Mouse (Mus musculus) heart, embryonic 13.5 days (tissue): ENCODE results near the gene Adpgk. TPM values are rescaled to one million over a fixed set of nuclear protein-coding genes. Genes with fewer than 3 reads are reported as not detected.
A peak's percentile ranks its signal among the peaks of the same experiment; 100 is the strongest.
"Not testable (repeated sequence)": the region's sequence is repeated elsewhere in the genome, so short reads cannot be mapped to it uniquely, and the experiment has no call there.

ENCODE experiments used
- ATAC-seq: fragments of 200-750 bp; cut with Nextera tagmentation; 2 replicates; pipeline ENCODE4 v1.8.0; 2017; ENCODE audit warnings: moderate TSS enrichment; ENCODE audit not compliant: insufficient number of reproducible peaks, low FRiP score, low TSS enrichment; ENCODE audit errors: extremely low read depth
- H3K27ac ChIP-seq: fragments of 300-500 bp; sonication (generic); replicated peaks from 2 replicates; pipeline ENCODE4 v1.5.1; 2015; ENCODE audit warnings: moderate library complexity, mild to moderate bottlenecking, inconsistent platforms
- H3K27me3 ChIP-seq: fragments of 300-500 bp; sonication (generic); replicated peaks from 2 replicates; pipeline ENCODE4 v1.6.1; 2015; ENCODE audit warnings: mild to moderate bottlenecking, inconsistent platforms
- H3K36me3 ChIP-seq: fragments of 300-500 bp; sonication (generic); 2 replicates; pipeline ENCODE4 v1.6.1; 2015; ENCODE audit warnings: mild to moderate bottlenecking, inconsistent platforms
- H3K4me1 ChIP-seq: fragments of 300-500 bp; sonication (generic); 2 replicates; pipeline ENCODE4 v1.6.1; 2015; ENCODE audit warnings: inconsistent platforms
- H3K4me2 ChIP-seq: fragments of 300-500 bp; sonication (generic); 2 replicates; pipeline ENCODE4 v1.6.1; 2015; ENCODE audit warnings: inconsistent platforms, mild to moderate bottlenecking, moderate library complexity
- H3K4me3 ChIP-seq: fragments of 300-500 bp; sonication (generic); 2 replicates; pipeline ENCODE4 v1.5.1; 2015; ENCODE audit warnings: moderate library complexity, mild to moderate bottlenecking, inconsistent platforms
- H3K9ac ChIP-seq: fragments of 300-500 bp; sonication (generic); 2 replicates; pipeline ENCODE4 v1.6.1; 2015; ENCODE audit warnings: inconsistent platforms, mild to moderate bottlenecking, moderate library complexity
- H3K9me3 ChIP-seq: fragments of 300-500 bp; sonication (generic); 2 replicates; pipeline ENCODE4 v1.6.1; 2016; ENCODE audit warnings: inconsistent platforms
- WGBS: fragments of 180-500 bp; shearing (Covaris S2); methylation state at CpG from one replicate; pipeline ENCODE4 v1.1.7; 2015; ENCODE audit warnings: mixed read lengths; 5-methylcytosine and 5-hydroxymethylcytosine counted together
- polyA plus RNA-seq: library from polyadenylated mRNA; unstranded; fragments of >200 nt; fragmentation: Nextera tagmentation; extraction: Ambion mirVana; gene quantifications from 2 replicates; pipeline ENCODE4 v1.2.1, GENCODE M21; 2015

The Adpgk gene
- polyA plus RNA-seq, 1 experiment from 2014 or later: 24.1 TPM

GRCm38 (mm10) chr9:59338411-59338810 lies 47.1 kb downstream of the Adpgk start:
- Histone ChIP-seq H3K9ac (no peak overlapping the region), H3K27ac (no peak overlapping the region), H3K4me1 (no peaks in the 10 kb centered on the region), H3K27me3 (no peaks in the 10 kb centered on the region), H3K4me3 (no peak overlapping the region), H3K9me3 (no peaks in the 10 kb centered on the region), H3K4me2 (no peak overlapping the region), H3K36me3 (peaks cover 36% of the 10 kb centered on the region)
- no peak for ATAC-seq
- 74% methylated on average over 5 of the region's 5 CpGs for WGBS

GRCm38 (mm10) chr9:59339107-59339506 lies 47.7 kb downstream of the Adpgk start:
- no peaks in the 10 kb centered on the region for H3K4me1 ChIP-seq
- no peak overlapping the region for H3K4me2 ChIP-seq
- H3K27ac ChIP-seq: no peak overlapping the region
- no peaks in the 10 kb centered on the region for H3K27me3 ChIP-seq
- WGBS: 72% methylated on average over 5 of the region's 5 CpGs
- ATAC-seq: no peak
- H3K36me3 ChIP-seq: peaks cover 35% of the 10 kb centered on the region
- H3K4me3 ChIP-seq: no peak overlapping the region
- no peaks in the 10 kb centered on the region for H3K9me3 ChIP-seq
- no peak overlapping the region for H3K9ac ChIP-seq

- Histone ChIP-seq H3K4me3 (no peak overlapping the region), H3K9me3 (no peaks in the 10 kb centered on the region), H3K4me2 (no peak overlapping the region), H3K27me3 (no peaks in the 10 kb centered on the region), H3K36me3 (peaks cover 35% of the 10 kb centered on the region), H3K4me1 (no peaks in the 10 kb centered on the region), H3K9ac (no peak overlapping the region), H3K27ac (no peak overlapping the region)
- ATAC-seq: no peak
- WGBS: 75% methylated on average over 9 of the region's 9 CpGs
Observed at GRCm38 (mm10) chr9:59340002-59340401, 48.6 kb downstream of the Adpgk start.

- H3K9ac ChIP-seq: no peak overlapping the region
Observed at GRCm38 (mm10) chr9:59346176-59346575, 54.8 kb downstream of the Adpgk start.

GRCm38 (mm10) chr9:59352586-59353252 lies 61.4 kb downstream of the Adpgk start:
- Histone ChIP-seq H3K4me3 (peak overlapping the region; percentile 72), H3K4me2 (peak overlapping the region; percentile 76), H3K9me3 (no peaks in the 10 kb centered on the region), H3K9ac (peak overlapping the region; percentile 85), H3K27me3 (no peaks in the 10 kb centered on the region), H3K4me1 (peaks cover 9% of the 10 kb centered on the region), H3K27ac (peak overlapping the region; percentile 82), H3K36me3 (no peaks in the 10 kb centered on the region)
- 16% methylated on average over 14 of the region's 15 CpGs for WGBS
- ATAC-seq: no peak

More at GRCm38 (mm10) chr9:59346176-59346575, 54.8 kb downstream of the Adpgk start:
- Histone ChIP-seq H3K4me3 (no peak overlapping the region), H3K27ac (no peak overlapping the region), H3K4me1 (no peaks in the 10 kb centered on the region), H3K27me3 (no peaks in the 10 kb centered on the region), H3K9me3 (no peaks in the 10 kb centered on the region), H3K4me2 (no peak overlapping the region), H3K36me3 (peaks cover 18% of the 10 kb centered on the region)
- 49% methylated on average over 2 of the region's 2 CpGs for WGBS
- ATAC-seq: no peak

GRCm38 (mm10) chr9:59353253-59353639 lies 61.9 kb downstream of the Adpgk start, which contains the start of gene Bbs4:
Gene Bbs4, minus strand, starts transcription at chr9:59353508.
- H3K4me2 ChIP-seq: peak within 1 kb of the TSS; percentile 76
- WGBS: under 1% methylated on average over 23 of the region's 32 CpGs
- peaks cover 9% of the 10 kb centered on the region for H3K4me1 ChIP-seq
- H3K27ac ChIP-seq: peak within 1 kb of the TSS; percentile 82
- peak within 1 kb of the TSS; percentile 85 for H3K9ac ChIP-seq
- no peaks in the 10 kb centered on the region for H3K9me3 ChIP-seq
- peak; percentile 88 for ATAC-seq
- no peaks in the 10 kb centered on the region for H3K27me3 ChIP-seq
- H3K36me3 ChIP-seq: no peaks in the 10 kb centered on the region
- H3K4me3 ChIP-seq: peak within 1 kb of the TSS; percentile 72

- H3K36me3 ChIP-seq, H3K4me2 ChIP-seq, H3K27me3 ChIP-seq, ATAC-seq, H3K4me3 ChIP-seq, H3K4me1 ChIP-seq, H3K9me3 ChIP-seq, H3K9ac ChIP-seq, H3K27ac ChIP-seq: not testable (repeated sequence)
- WGBS: 51% methylated on average over 1 of the region's 1 CpGs
Observed at GRCm38 (mm10) chr9:59358041-59358440, 66.7 kb downstream of the Adpgk start.

- not testable (repeated sequence) for H3K4me1 ChIP-seq, H3K27me3 ChIP-seq, H3K27ac ChIP-seq, H3K9ac ChIP-seq, H3K9me3 ChIP-seq, H3K36me3 ChIP-seq, H3K4me3 ChIP-seq, ATAC-seq, H3K4me2 ChIP-seq
- WGBS: 64% methylated on average over 3 of the region's 3 CpGs
Observed at GRCm38 (mm10) chr9:59360487-59360886, 69.1 kb downstream of the Adpgk start.

- Histone ChIP-seq H3K27me3 (no peaks in the 10 kb centered on the region), H3K4me2 (no peak overlapping the region), H3K9me3 (peaks cover 17% of the 10 kb centered on the region), H3K27ac (no peak overlapping the region), H3K4me1 (no peaks in the 10 kb centered on the region), H3K4me3 (no peak overlapping the region), H3K36me3 (no peaks in the 10 kb centered on the region), H3K9ac (no peak overlapping the region)
- no peak for ATAC-seq
- 55% methylated on average over 5 of the region's 5 CpGs for WGBS
Observed at GRCm38 (mm10) chr9:59369220-59369619, 77.9 kb downstream of the Adpgk start.

GRCm38 (mm10) chr9:59369646-59370045 lies 78.3 kb downstream of the Adpgk start:
- Histone ChIP-seq H3K4me3 (no peak overlapping the region), H3K27ac (no peak overlapping the region), H3K4me2 (no peak overlapping the region), H3K9ac (no peak overlapping the region), H3K36me3 (no peaks in the 10 kb centered on the region), H3K4me1 (no peaks in the 10 kb centered on the region), H3K27me3 (no peaks in the 10 kb centered on the region), H3K9me3 (peaks cover 19% of the 10 kb centered on the region)
- WGBS: 82% methylated on average over 9 of the region's 9 CpGs
- no peak for ATAC-seq
